Mouse (Mus musculus) limb, embryonic 10.5 days (tissue): Measurements from ENCODE around the gene Sema4a. TPM values are rescaled to one million over a fixed set of nuclear protein-coding genes. Genes with fewer than 3 reads are reported as not detected.
A peak's percentile ranks its signal among the peaks of the same experiment; 100 is the strongest.

Source experiments
- DNase-seq: peaks from one replicate; pipeline ENCODE4 v3.0.0-alpha.2; 2017; ENCODE audit warnings: low spot score
- H3K27ac ChIP-seq: fragments of 300-500 bp; sonication (generic); 2 replicates; pipeline ENCODE4 v1.5.1; 2016; ENCODE audit warnings: mild to moderate bottlenecking
- H3K27me3 ChIP-seq: fragments of 300-500 bp; sonication (generic); 2 replicates; pipeline ENCODE4 v1.6.1; 2016; ENCODE audit warnings: low read depth, mild to moderate bottlenecking; ENCODE audit not compliant: poor library complexity, severe bottlenecking
- H3K36me3 ChIP-seq: fragments of 300-500 bp; sonication (generic); 2 replicates; pipeline ENCODE4 v1.6.1; 2016; ENCODE audit warnings: mild to moderate bottlenecking, moderate library complexity
- H3K4me1 ChIP-seq: fragments of 300-500 bp; sonication (generic); 2 replicates; pipeline ENCODE4 v1.6.1; 2016
- H3K4me3 ChIP-seq: fragments of 300-500 bp; sonication (generic); 2 replicates; pipeline ENCODE4 v1.5.1; 2016; ENCODE audit warnings: mild to moderate bottlenecking, moderate library complexity
- H3K9me3 ChIP-seq: fragments of 300-500 bp; sonication (generic); replicated peaks from 2 replicates; pipeline ENCODE4 v1.6.1; 2016; ENCODE audit warnings: mild to moderate bottlenecking
- WGBS: fragments of 180-500 bp; shearing (Covaris S2); methylation state at CpG from one replicate; pipeline ENCODE4 v1.1.7; 2016; 5-methylcytosine and 5-hydroxymethylcytosine counted together
- polyA plus RNA-seq: library from polyadenylated mRNA; unstranded; fragments of >200 nt; fragmentation: Nextera tagmentation; extraction: Ambion mirVana; gene quantifications from 2 replicates; pipeline ENCODE4 v1.2.1, GENCODE M21; 2016

The Sema4a gene
- polyA plus RNA-seq, 1 experiment from 2014 or later: 6.7 TPM

- Histone ChIP-seq H3K27ac (peak overlapping the region; percentile 84; the same call in 1 of the 2 replicates), H3K9me3 (no peaks in the 10 kb centered on the region), H3K27me3 (peaks cover 49% of the 10 kb centered on the region), H3K4me3 (no peak overlapping the region), H3K4me1 (peaks cover 35% of the 10 kb centered on the region), H3K36me3 (no peaks in the 10 kb centered on the region)
- 85% methylated on average over 12 of the region's 12 CpGs for WGBS
- no peak for DNase-seq
Measured at GRCm38 (mm10) chr3:88450379-88451131, 10.4 kb downstream of the Sema4a start.

- DNase-seq: peak; percentile 78
- Histone ChIP-seq H3K9me3 (no peaks in the 10 kb centered on the region), H3K27me3 (peaks cover 42% of the 10 kb centered on the region), H3K4me1 (peaks cover 26% of the 10 kb centered on the region), H3K36me3 (no peaks in the 10 kb centered on the region), H3K27ac (peak overlapping the region; percentile 84), H3K4me3 (peak overlapping the region; percentile 51)
- 10% methylated on average over 21 of the region's 21 CpGs for WGBS
Measured at GRCm38 (mm10) chr3:88449395-88450023, 11.5 kb downstream of the Sema4a start.

- Histone ChIP-seq H3K27ac (no peak overlapping the region), H3K27me3 (peaks cover 32% of the 10 kb centered on the region), H3K4me3 (no peak overlapping the region), H3K36me3 (no peaks in the 10 kb centered on the region), H3K4me1 (peaks cover 26% of the 10 kb centered on the region), H3K9me3 (no peaks in the 10 kb centered on the region)
- DNase-seq: no peak
- 88% methylated on average over 8 of the region's 8 CpGs for WGBS
Measured at GRCm38 (mm10) chr3:88448443-88448842, 12.5 kb downstream of the Sema4a start.

- DNase-seq: no peak
- Histone ChIP-seq H3K27ac (no peak overlapping the region), H3K9me3 (no peaks in the 10 kb centered on the region), H3K27me3 (peaks cover 28% of the 10 kb centered on the region), H3K4me3 (no peak overlapping the region), H3K36me3 (no peaks in the 10 kb centered on the region), H3K4me1 (peaks cover 22% of the 10 kb centered on the region)
- WGBS: 48% methylated on average over 8 of the region's 8 CpGs
Measured at GRCm38 (mm10) chr3:88447676-88448183, 13.3 kb downstream of the Sema4a start.

GRCm38 (mm10) chr3:88446471-88447123, 14.4 kb downstream of the Sema4a start:
- 78% methylated on average over 8 of the region's 8 CpGs for WGBS
- Histone ChIP-seq H3K36me3 (no peaks in the 10 kb centered on the region), H3K27me3 (peaks cover 28% of the 10 kb centered on the region), H3K9me3 (no peaks in the 10 kb centered on the region), H3K4me1 (peaks cover 22% of the 10 kb centered on the region), H3K4me3 (no peak overlapping the region), H3K27ac (no peak overlapping the region)
- DNase-seq: no peak

GRCm38 (mm10) chr3:88442888-88443287, 18.1 kb downstream of the Sema4a start:
- H3K9me3 ChIP-seq: no peaks in the 10 kb centered on the region
- WGBS: 77% methylated on average over 7 of the region's 7 CpGs
- H3K27ac ChIP-seq: no peak overlapping the region
- H3K27me3 ChIP-seq: peaks cover 37% of the 10 kb centered on the region
- 0 out of 2 replicates have a peak, but pooled peaks cover 3% of the 10 kb centered on the region for H3K36me3 ChIP-seq
- no peak overlapping the region for H3K4me3 ChIP-seq
- DNase-seq: no peak
- peaks cover 35% of the 10 kb centered on the region for H3K4me1 ChIP-seq

GRCm38 (mm10) chr3:88442488-88442887, 18.5 kb downstream of the Sema4a start:
- 84% methylated on average over 12 of the region's 12 CpGs for WGBS

GRCm38 (mm10) chr3:88440500-88441381, 20.2 kb downstream of the Sema4a start:
- Histone ChIP-seq H3K4me1 (peaks cover 51% of the 10 kb centered on the region), H3K27me3 (peaks cover 40% of the 10 kb centered on the region), H3K27ac (no peak overlapping the region), H3K4me3 (peak overlapping the region; percentile 34), H3K9me3 (no peaks in the 10 kb centered on the region), H3K36me3 (0 out of 2 replicates have a peak, but pooled peaks cover 3% of the 10 kb centered on the region)
- peak; percentile 47 for DNase-seq
- WGBS: 16% methylated on average over 27 of the region's 27 CpGs

More at GRCm38 (mm10) chr3:88442488-88442887, 18.5 kb downstream of the Sema4a start:
- Histone ChIP-seq H3K4me3 (no peak overlapping the region), H3K4me1 (peaks cover 36% of the 10 kb centered on the region), H3K36me3 (0 out of 2 replicates have a peak, but pooled peaks cover 3% of the 10 kb centered on the region), H3K9me3 (no peaks in the 10 kb centered on the region), H3K27ac (no peak overlapping the region), H3K27me3 (peaks cover 40% of the 10 kb centered on the region)
- DNase-seq: no peak

- DNase-seq: no peak
- no peak overlapping the region for H3K27ac ChIP-seq
- 0 out of 2 replicates have a peak, but pooled peaks cover 3% of the 10 kb centered on the region for H3K36me3 ChIP-seq
- 58% methylated on average over 4 of the region's 4 CpGs for WGBS
- peaks cover 51% of the 10 kb centered on the region for H3K4me1 ChIP-seq
- H3K4me3 ChIP-seq: no peak overlapping the region
- H3K9me3 ChIP-seq: no peaks in the 10 kb centered on the region
- peaks cover 40% of the 10 kb centered on the region for H3K27me3 ChIP-seq
Measured at GRCm38 (mm10) chr3:88439582-88439981, 21.4 kb downstream of the Sema4a start.

GRCm38 (mm10) chr3:88437454-88437853, 23.5 kb downstream of the Sema4a start:
- Histone ChIP-seq H3K27ac (peak overlapping the region; percentile 81), H3K4me3 (peak overlapping the region; percentile 50), H3K36me3 (0 out of 2 replicates have a peak, but pooled peaks cover 3% of the 10 kb centered on the region), H3K27me3 (peaks cover 34% of the 10 kb centered on the region), H3K4me1 (peaks cover 51% of the 10 kb centered on the region), H3K9me3 (no peaks in the 10 kb centered on the region)
- DNase-seq: no peak
- 81% methylated on average over 10 of the region's 10 CpGs for WGBS

- Histone ChIP-seq H3K4me1 (peaks cover 51% of the 10 kb centered on the region), H3K27me3 (peaks cover 25% of the 10 kb centered on the region; the same call in 1 of the 2 replicates), H3K36me3 (0 out of 2 replicates have a peak, but pooled peaks cover 3% of the 10 kb centered on the region), H3K4me3 (peak overlapping the region; percentile 50), H3K9me3 (no peaks in the 10 kb centered on the region), H3K27ac (peak overlapping the region; percentile 81)
- DNase-seq: peak; percentile 84
- WGBS: 7% methylated on average over 29 of the region's 29 CpGs
Measured at GRCm38 (mm10) chr3:88436395-88437201, 24.4 kb downstream of the Sema4a start.
